Mouse (Mus musculus) lung, embryonic 16.5 days (tissue): ENCODE results near the gene Itprip. TPM values are rescaled to one million over a fixed set of nuclear protein-coding genes. Genes with fewer than 3 reads are reported as not detected.

ENCODE experiments used
- ATAC-seq: fragments of 200-750 bp; cut with Nextera tagmentation; 2 replicates; pipeline ENCODE4 v1.8.0; 2017; ENCODE audit warnings: low read depth, mild to moderate bottlenecking, moderate library complexity
- H3K27ac ChIP-seq: fragments of 300-500 bp; sonication (generic); 2 replicates; pipeline ENCODE4 v1.5.1; 2014; ENCODE audit warnings: mild to moderate bottlenecking, control low read depth, low read length
- H3K27me3 ChIP-seq: fragments of 300-500 bp; sonication (generic); 2 replicates; pipeline ENCODE4 v1.6.1; 2014; ENCODE audit warnings: low read depth, low read length, mixed read lengths; ENCODE audit not compliant: control insufficient read depth, insufficient read depth
- H3K36me3 ChIP-seq: fragments of 300-500 bp; sonication (generic); 2 replicates; pipeline ENCODE4 v1.6.1; 2014; ENCODE audit warnings: low read length; ENCODE audit not compliant: control insufficient read depth, insufficient read depth
- H3K4me1 ChIP-seq: fragments of 300-500 bp; sonication (generic); replicated peaks from 2 replicates; pipeline ENCODE4 v1.6.1; 2014; ENCODE audit warnings: low read length, mixed read lengths; ENCODE audit not compliant: control insufficient read depth, insufficient read depth
- H3K4me2 ChIP-seq: fragments of 300-500 bp; sonication (generic); 2 replicates; pipeline ENCODE4 v1.6.1; 2014; ENCODE audit warnings: low read depth, low read length, control low read depth
- H3K4me3 ChIP-seq: fragments of 300-500 bp; sonication (generic); 2 replicates; pipeline ENCODE4 v1.5.1; 2014; ENCODE audit warnings: mild to moderate bottlenecking, low read length, control low read depth
- H3K9ac ChIP-seq: fragments of 300-500 bp; sonication (generic); 2 replicates; pipeline ENCODE4 v1.6.1; 2014; ENCODE audit warnings: low read length, control low read depth
- H3K9me3 ChIP-seq: fragments of 300-500 bp; sonication (generic); 2 replicates; pipeline ENCODE4 v1.6.1; 2016; ENCODE audit warnings: low read length; ENCODE audit not compliant: control insufficient read depth
- WGBS: fragments of 180-500 bp; shearing (Covaris S2); extraction: QIAGEN DNeasy Blood & Tissue Kit; methylation state at CpG from one replicate; pipeline ENCODE4 v1.1.7; 2014; 5-methylcytosine and 5-hydroxymethylcytosine counted together
- polyA plus RNA-seq: library from polyadenylated mRNA; unstranded; fragments of >200 nt; fragmentation: Nextera tagmentation; extraction: Ambion mirVana; gene quantifications from 2 replicates; pipeline ENCODE4 v1.2.1, GENCODE M21; 2015

Gene Itprip
- polyA plus RNA-seq, 1 experiment from 2014 or later, result 16.2 TPM

GRCm38 (mm10) chr19:47918455-47919101 is 521 bp downstream of the Itprip start:
- Histone ChIP-seq H3K4me2 (peak overlapping the region; percentile 73), H3K27ac (peak overlapping the region; percentile 97), H3K36me3 (no peaks in the 10 kb centered on the region), H3K4me3 (peak overlapping the region; percentile 89), H3K9ac (peak overlapping the region; percentile 91), H3K27me3 (no peaks in the 10 kb centered on the region), H3K9me3 (no peaks in the 10 kb centered on the region), H3K4me1 (peaks cover 30% of the 10 kb centered on the region)
- ATAC-seq, result peak; percentile 25; the same call in 1 of the 2 replicates
- WGBS, result under 1% methylated on average over 29 of the region's 29 CpGs

- H3K4me1 ChIP-seq, result peaks cover 30% of the 10 kb centered on the region
- H3K36me3 ChIP-seq, result no peaks in the 10 kb centered on the region
- H3K27ac ChIP-seq, result peak overlapping the region; percentile 97
Observed at GRCm38 (mm10) chr19:47918016-47918415, 1.1 kb downstream of the Itprip start.

GRCm38 (mm10) chr19:47917396-47917795 is 1.7 kb downstream of the Itprip start:
- Histone ChIP-seq H3K4me1 (peaks cover 30% of the 10 kb centered on the region), H3K27me3 (no peaks in the 10 kb centered on the region), H3K9me3 (no peaks in the 10 kb centered on the region), H3K27ac (no peak overlapping the region), H3K4me3 (peak overlapping the region; percentile 89), H3K9ac (peak overlapping the region; percentile 91), H3K36me3 (no peaks in the 10 kb centered on the region), H3K4me2 (peak overlapping the region; percentile 73)
- ATAC-seq, result no peak
- WGBS, result 34% methylated on average over 4 of the region's 4 CpGs

More at GRCm38 (mm10) chr19:47918016-47918415, 1.1 kb downstream of the Itprip start:
- peak overlapping the region; percentile 73 for H3K4me2 ChIP-seq
- no peaks in the 10 kb centered on the region for H3K9me3 ChIP-seq
- WGBS, result 11% methylated on average over 9 of the region's 9 CpGs
- peak overlapping the region; percentile 91 for H3K9ac ChIP-seq
- no peaks in the 10 kb centered on the region for H3K27me3 ChIP-seq
- H3K4me3 ChIP-seq, result peak overlapping the region; percentile 89
- no peak for ATAC-seq

DNA sequence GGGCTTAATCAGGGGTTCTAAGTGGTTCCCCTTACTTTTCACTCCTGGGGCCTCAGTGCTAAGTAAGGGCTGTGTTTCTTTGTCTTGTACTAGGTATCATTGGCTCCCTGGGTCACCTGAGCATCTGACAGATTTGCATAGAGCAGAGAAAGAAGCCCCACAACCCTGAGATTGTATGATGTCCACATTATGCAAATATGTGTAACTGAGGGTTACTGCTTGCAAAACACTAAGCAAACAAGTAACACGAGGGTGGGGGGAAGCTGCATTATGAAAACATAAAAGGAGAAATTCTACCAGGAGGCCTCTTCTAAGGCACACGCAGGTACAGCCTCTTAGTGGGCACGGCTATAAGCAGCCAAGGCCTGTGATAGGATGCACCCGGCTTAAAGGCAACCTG is 3.8 kb downstream of the Itprip start:
- WGBS, result 79% methylated on average over 4 of the region's 4 CpGs
- H3K27me3 ChIP-seq, result no peaks in the 10 kb centered on the region
- no peak overlapping the region for H3K4me3 ChIP-seq
- no peaks in the 10 kb centered on the region for H3K36me3 ChIP-seq
- peaks cover 28% of the 10 kb centered on the region for H3K4me1 ChIP-seq
- no peak for ATAC-seq
- H3K4me2 ChIP-seq, result no peak overlapping the region
- H3K9me3 ChIP-seq, result no peaks in the 10 kb centered on the region
- H3K9ac ChIP-seq, result no peak overlapping the region
- no peak overlapping the region for H3K27ac ChIP-seq

DNA sequence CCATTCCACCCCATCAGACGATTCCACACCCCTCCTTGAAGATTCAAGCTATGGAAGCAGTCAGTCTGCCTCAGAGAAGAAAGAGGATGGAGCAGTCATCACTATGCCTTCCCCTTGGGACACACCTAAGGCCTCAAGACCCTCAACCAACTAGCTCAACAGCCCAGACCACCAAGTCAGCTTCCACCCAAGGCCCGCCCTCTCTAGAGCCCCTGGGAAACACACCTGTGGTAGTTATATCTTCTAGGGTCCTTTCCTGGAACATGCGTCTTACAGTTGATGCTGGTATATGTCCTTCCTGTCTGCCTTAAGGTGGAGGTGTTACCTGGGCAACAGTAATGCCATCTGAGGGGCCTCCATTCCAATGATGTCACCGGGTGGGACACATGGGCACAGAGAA is 4.9 kb downstream of the Itprip start:
- no peaks in the 10 kb centered on the region for H3K9me3 ChIP-seq
- H3K4me3 ChIP-seq, result no peak overlapping the region
- WGBS, result 88% methylated on average over 4 of the region's 4 CpGs
- H3K27ac ChIP-seq, result no peak overlapping the region
- H3K9ac ChIP-seq, result no peak overlapping the region
- H3K36me3 ChIP-seq, result no peaks in the 10 kb centered on the region
- H3K27me3 ChIP-seq, result no peaks in the 10 kb centered on the region
- no peak overlapping the region for H3K4me2 ChIP-seq
- ATAC-seq, result no peak
- H3K4me1 ChIP-seq, result peaks cover 33% of the 10 kb centered on the region

DNA sequence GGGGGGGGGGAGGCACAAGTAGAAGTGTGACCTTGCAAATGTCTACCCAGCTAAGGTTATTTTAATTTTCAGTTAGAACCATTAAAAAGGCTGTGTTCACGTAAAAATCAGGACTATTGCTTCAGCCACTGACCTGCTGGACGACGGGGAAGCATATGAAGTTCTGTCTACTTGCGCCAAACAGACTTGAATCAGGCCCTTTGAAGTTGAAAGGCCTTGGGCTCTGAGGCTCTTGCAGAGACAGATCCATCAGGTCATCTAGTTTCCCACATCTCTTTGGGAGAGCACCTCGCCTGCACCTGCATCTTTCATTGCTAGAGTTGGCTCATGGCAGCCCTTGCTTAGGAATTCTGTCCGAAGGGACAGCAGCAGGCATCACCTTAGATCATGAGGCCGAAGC is 5.8 kb downstream of the Itprip start:
- no peak for ATAC-seq
- peaks cover 38% of the 10 kb centered on the region for H3K4me1 ChIP-seq

GRCm38 (mm10) chr19:47910751-47911150 is 8.3 kb downstream of the Itprip start:
- no peak overlapping the region for H3K9ac ChIP-seq
- 75% methylated on average over 4 of the region's 4 CpGs for WGBS
- no peak overlapping the region for H3K27ac ChIP-seq
- H3K4me3 ChIP-seq, result no peak overlapping the region
- no peak overlapping the region for H3K4me2 ChIP-seq
- H3K4me1 ChIP-seq, result peaks cover 19% of the 10 kb centered on the region
- no peaks in the 10 kb centered on the region for H3K36me3 ChIP-seq
- no peaks in the 10 kb centered on the region for H3K27me3 ChIP-seq
- no peak for ATAC-seq
- no peaks in the 10 kb centered on the region for H3K9me3 ChIP-seq

More for the DNA sequence above, 5.8 kb downstream of the Itprip start:
- H3K4me2 ChIP-seq, result no peak overlapping the region
- H3K9ac ChIP-seq, result no peak overlapping the region
- H3K27ac ChIP-seq, result no peak overlapping the region
- no peaks in the 10 kb centered on the region for H3K36me3 ChIP-seq
- no peaks in the 10 kb centered on the region for H3K27me3 ChIP-seq
- no peaks in the 10 kb centered on the region for H3K9me3 ChIP-seq
- no peak overlapping the region for H3K4me3 ChIP-seq
- 87% methylated on average over 7 of the region's 7 CpGs for WGBS

- 31% methylated on average over 4 of the region's 4 CpGs for WGBS
- no peak overlapping the region for H3K4me3 ChIP-seq
- no peak overlapping the region; the same call in 1 of the 2 replicates for H3K4me2 ChIP-seq
- no peaks in the 10 kb centered on the region for H3K27me3 ChIP-seq
- H3K36me3 ChIP-seq, result no peaks in the 10 kb centered on the region
- no peak for ATAC-seq
- H3K27ac ChIP-seq, result peak overlapping the region; percentile 10; the same call in 1 of the 2 replicates
- H3K9me3 ChIP-seq, result no peaks in the 10 kb centered on the region
- peaks cover 24% of the 10 kb centered on the region for H3K4me1 ChIP-seq
- H3K9ac ChIP-seq, result no peak overlapping the region; the same call in 1 of the 2 replicates
Observed at GRCm38 (mm10) chr19:47910117-47910618, 8.9 kb downstream of the Itprip start.

DNA sequence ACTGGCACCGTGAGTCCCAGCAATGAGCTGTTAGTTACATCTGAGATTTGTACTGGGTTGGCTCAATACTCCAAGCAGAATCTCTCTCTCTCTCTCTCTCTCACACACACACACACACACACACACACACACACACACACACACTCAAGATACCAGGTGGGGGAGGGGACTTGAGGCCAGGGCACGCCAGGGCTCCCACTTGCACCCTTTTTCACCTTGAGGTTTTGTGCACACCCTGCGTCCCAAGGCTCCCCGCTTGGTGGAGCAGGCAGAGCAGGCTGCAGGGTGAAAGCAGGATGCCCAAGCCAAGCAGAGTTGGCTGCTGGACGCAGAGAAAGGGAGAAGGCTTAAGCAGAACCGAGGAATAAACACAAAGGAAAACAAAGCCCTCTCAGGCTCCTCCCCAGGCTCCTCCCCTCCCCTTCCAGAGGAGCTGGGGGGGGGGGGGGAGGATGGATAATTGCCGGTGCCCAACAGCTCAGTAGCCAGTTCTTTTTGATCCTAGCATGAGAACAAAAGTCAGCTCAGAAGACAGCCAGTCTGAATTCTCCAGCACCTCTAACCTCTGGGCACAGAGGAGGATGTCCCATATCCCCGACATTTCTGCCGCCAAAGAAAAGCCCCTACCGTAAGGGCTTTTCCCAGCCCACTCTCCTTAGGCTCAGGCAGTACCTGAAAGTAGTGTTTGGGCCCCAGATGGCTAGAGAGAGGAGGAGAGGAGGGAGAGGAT is 9.5 kb downstream of the Itprip start:
- Histone ChIP-seq H3K4me3 (peak overlapping the region; percentile 21), H3K36me3 (no peaks in the 10 kb centered on the region), H3K27me3 (no peaks in the 10 kb centered on the region), H3K9me3 (no peaks in the 10 kb centered on the region), H3K27ac (peak overlapping the region; percentile 39), H3K4me2 (peak overlapping the region; percentile 37), H3K4me1 (peaks cover 27% of the 10 kb centered on the region), H3K9ac (peak overlapping the region; percentile 34)
- WGBS, result 8% methylated on average over 10 of the region's 10 CpGs
- peak; percentile 75 for ATAC-seq
